ENCODE assay signal across 26 mouse cellular contexts in genomic region chr6:120954241-120954640, GRCm38 (mm10). TPM values are rescaled to one million over a fixed set of nuclear protein-coding genes. Genes with fewer than 3 reads are reported as not detected.
A peak's percentile ranks its signal among the peaks of the same experiment; 100 is the strongest.
DNase-seq lines count a peak whose midpoint lies in the region; ATAC-seq and TF ChIP-seq lines count a peak whose summit lies in the region.
"Had no signal": no experiment of that assay in that cellular context is flagged by ENCODE, and none has a peak within 500 bp of the region (broad histone marks: within the 10 kb centered on the region; RNA-seq: fewer than 3 reads in every experiment).

No protein-coding gene starts in this region.

- no peak overlapping the region for H3K4me3 ChIP-seq in liver, embryonic 13.5 days (replicated peaks)
- H3K4me3 ChIP-seq in spleen, adult 2 months (ENCODE audit: extremely low read depth, insufficient read depth, insufficient read length): no peak overlapping the region
- no peak overlapping the region for H3K4me3 ChIP-seq in bone marrow macrophage, adult 2 months (ENCODE audit: insufficient read depth, low read length)
- H3K4me3 ChIP-seq: embryonic facial prominence, embryonic 13.5 days; hindbrain, embryonic 10.5 days; hindbrain, embryonic 15.5 days; limb, embryonic 10.5 days; limb, embryonic 15.5 days; midbrain, embryonic 12.5 days had no signal

- no peak for TF ChIP-seq CTCF in spleen, adult 2 months (IDR thresholded peaks at IDR 0.05; ENCODE audit: extremely low read depth, insufficient read depth, insufficient read length, insufficient replicate concordance)
- TF ChIP-seq CTCF in bone marrow macrophage, adult 2 months (IDR thresholded peaks at IDR 0.05; ENCODE audit: low read depth, low read length): no peak

- no peaks in the 10 kb centered on the region for H3K27me3 ChIP-seq in liver, embryonic 13.5 days
- no peaks in the 10 kb centered on the region for H3K27me3 ChIP-seq in spleen, adult 2 months (ENCODE audit: control insufficient read depth, insufficient read depth, low read length)
- H3K27me3 ChIP-seq: embryonic facial prominence, embryonic 13.5 days; hindbrain, embryonic 15.5 days; limb, embryonic 15.5 days; midbrain, embryonic 12.5 days had no signal

- H3K4me1 ChIP-seq in liver, embryonic 13.5 days (replicated peaks): peaks cover 45% of the 10 kb centered on the region
- H3K4me1 ChIP-seq in spleen, adult 2 months (ENCODE audit: control insufficient read depth, insufficient read depth, insufficient read length): peaks cover 43% of the 10 kb centered on the region; the same call in 1 of the 2 replicates
- peaks cover 51% of the 10 kb centered on the region for H3K4me1 ChIP-seq in bone marrow macrophage, adult 2 months (ENCODE audit: control insufficient read depth, insufficient read depth, low read length)
- H3K4me1 ChIP-seq: hindbrain, embryonic 10.5 days; hindbrain, embryonic 15.5 days; limb, embryonic 10.5 days; limb, embryonic 15.5 days; midbrain, embryonic 12.5 days had no signal

- no peak for TF ChIP-seq POLR2A in spleen, adult 2 months (IDR thresholded peaks at IDR 0.05; ENCODE audit: low read depth, low read length)
- no peak for TF ChIP-seq POLR2A in bone marrow macrophage, adult 2 months (IDR thresholded peaks at IDR 0.05; ENCODE audit: borderline replicate concordance, low read depth, low read length)

- H3K9me3 ChIP-seq in liver, embryonic 13.5 days (replicated peaks): no peaks in the 10 kb centered on the region
- H3K9me3 ChIP-seq: embryonic facial prominence, embryonic 13.5 days; hindbrain, embryonic 10.5 days; hindbrain, embryonic 15.5 days; limb, embryonic 10.5 days; limb, embryonic 15.5 days; midbrain, embryonic 12.5 days had no signal

- WGBS in liver, embryonic 13.5 days (ENCODE audit: insufficient replicate concordance): 81% methylated on average over 8 of the region's 8 CpGs
- WGBS in spleen, adult 2 months: 30% methylated on average over 8 of the region's 8 CpGs

- H3K27ac ChIP-seq in liver, embryonic 13.5 days: peak overlapping the region; percentile 25; the same call in 1 of the 2 replicates
- peak overlapping the region; percentile 58 for H3K27ac ChIP-seq in spleen, adult 2 months (ENCODE audit: insufficient read depth, low read length)
- peak overlapping the region; percentile 90 for H3K27ac ChIP-seq in bone marrow macrophage, adult 2 months (ENCODE audit: insufficient read depth, low read depth, low read length)
- H3K27ac ChIP-seq: embryonic facial prominence, embryonic 13.5 days; hindbrain, embryonic 10.5 days; hindbrain, embryonic 15.5 days; limb, embryonic 10.5 days; limb, embryonic 15.5 days; midbrain, embryonic 12.5 days had no signal

- no peak overlapping the region for H3K4me2 ChIP-seq in liver, embryonic 13.5 days
- H3K4me2 ChIP-seq: embryonic facial prominence, embryonic 13.5 days; hindbrain, embryonic 15.5 days; limb, embryonic 15.5 days; midbrain, embryonic 12.5 days had no signal

- H3K36me3 ChIP-seq in liver, embryonic 13.5 days: peaks cover 85% of the 10 kb centered on the region
- H3K36me3 ChIP-seq in spleen, adult 2 months (ENCODE audit: control insufficient read depth, insufficient read depth, low read length): no peaks in the 10 kb centered on the region

- DNase-seq in liver, embryonic 13.5 days: no peak
- DNase-seq in liver: no peak
- peak in 1 of 2 experiments; percentile 53 for DNase-seq in spleen, adult 2 months (ENCODE audit: low read depth in 1 of 2, low spot score in 2 of 2)
- no peak for DNase-seq in spleen, adult 12 weeks (ENCODE audit: low spot score)
- DNase-seq in T-cell, adult 2 months (ENCODE audit: low spot score): no peak
- no peak for DNase-seq in yolk sac, embryonic 10.5 days (ENCODE audit: low spot score)
- DNase-seq: adrenal gland, postnatal 10 days; cerebellum, adult 11-12 months; cerebellum, adult 9-11 months; heart, postnatal 14 days; kidney, adult 18-20 months; kidney, postnatal 36 days; layer of hippocampus, postnatal 36 days; right cerebral cortex, postnatal 25 days; thymus, adult 2 months; thymus, postnatal 36 days had no signal

- no peak for ATAC-seq in liver, embryonic 13.5 days (ENCODE audit: low read depth)
- ATAC-seq in neutrophil, adult 5-6 weeks (ENCODE audit: extremely low read depth, insufficient number of reproducible peaks, low FRiP score, poor library complexity, severe bottlenecking): peak; percentile 31; the same call in 1 of the 2 replicates
- ATAC-seq: forebrain, embryonic 16.5 days; lung, postnatal 0 days had no signal

- no peak overlapping the region for H3K9ac ChIP-seq in liver, embryonic 13.5 days
- H3K9ac ChIP-seq: embryonic facial prominence, embryonic 13.5 days; hindbrain, embryonic 15.5 days; limb, embryonic 15.5 days; midbrain, embryonic 12.5 days had no signal

RNA-seq across cellular contexts. Expression of gene Bid, which starts 37.6 kb away (rescaled TPM):
- polyA plus RNA-seq in liver, embryonic 13.5 days (2015; fragmentation: Nextera tagmentation; extraction: Ambion mirVana): 27.9 and 28.4 TPM in 2 replicates
- 23.6 and 24.0 TPM in 2 replicates for polyA plus RNA-seq in spleen, adult 2 months (2012; rRNA removed)
- polyA plus RNA-seq in bone marrow macrophage, adult 2 months (2012; ENCODE audit: insufficient read depth, insufficient read length, missing spikeins): 28.1 and 28.9 TPM in 2 replicates
- 48.6 and 57.5 TPM in 2 replicates for total RNA-seq in neutrophil, adult 5-6 weeks (2017)

Comparison
In these comparisons a context has a peak if more than half of its experiments do, and no peak if none do; other contexts are left out.
1. H3K27ac ChIP-seq: peak in every context shown above with its lines; median percentile 90 in bone marrow macrophage, adult 2 months; 58 in spleen, adult 2 months; 25 in liver, embryonic 13.5 days.